Mouse (Mus musculus): ENCODE measurements around the gene Tmsb10. TPM values are rescaled to one million over a fixed set of nuclear protein-coding genes. Genes with fewer than 3 reads are reported as not detected.

The Tmsb10 gene
- total RNA-seq (2023) = 1,000 to 10,000 TPM in 1 of 2 experiments, 100 to 1,000 TPM in 1; 737 to 1,076 TPM

DNA sequence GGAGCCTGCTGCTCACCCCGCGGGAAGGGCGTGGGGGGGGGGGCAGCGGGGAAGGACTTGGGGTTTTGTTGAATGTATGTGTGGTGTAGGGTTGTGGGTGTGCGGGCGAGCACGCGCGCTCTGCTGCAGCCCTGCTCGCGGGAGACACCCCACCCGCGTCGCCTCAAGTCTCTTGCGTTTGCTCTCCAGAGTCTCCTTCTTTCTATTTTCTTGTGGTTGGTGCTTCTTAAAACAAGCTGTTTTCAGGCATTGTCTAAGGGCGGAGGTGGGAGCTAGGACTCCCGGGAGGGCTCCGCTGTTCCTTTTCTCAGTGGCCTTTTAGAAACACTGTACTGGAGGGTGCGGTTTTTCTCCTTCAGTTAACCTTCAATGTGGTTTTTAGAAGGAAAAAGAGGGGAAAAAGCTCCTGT, at the start of gene Tmsb10:
Gene Tmsb10 (minus strand): TSS at position 87 of the 410 bp plus-strand sequence.

Other genes starting within 250 kb of the Tmsb10 start
- under 1 TPM; 0.13 to 0.33 TPM for gene Tcf7l1, start 169.5 kb downstream of the Tmsb10 start, total RNA-seq (2023)
- 10 to 100 TPM; 44.1 to 45.4 TPM for gene Kcmf1, start 58.8 kb downstream of the Tmsb10 start, total RNA-seq (2023)